Mouse (Mus musculus): ENCODE results near the gene Metap1d. TPM values are rescaled to one million over a fixed set of nuclear protein-coding genes. Genes with fewer than 3 reads are reported as not detected.

Metap1d gene
- total and polyA plus RNA-seq, 3 experiments = 19.5 to 28.5 TPM; not detected in 1

DNA sequence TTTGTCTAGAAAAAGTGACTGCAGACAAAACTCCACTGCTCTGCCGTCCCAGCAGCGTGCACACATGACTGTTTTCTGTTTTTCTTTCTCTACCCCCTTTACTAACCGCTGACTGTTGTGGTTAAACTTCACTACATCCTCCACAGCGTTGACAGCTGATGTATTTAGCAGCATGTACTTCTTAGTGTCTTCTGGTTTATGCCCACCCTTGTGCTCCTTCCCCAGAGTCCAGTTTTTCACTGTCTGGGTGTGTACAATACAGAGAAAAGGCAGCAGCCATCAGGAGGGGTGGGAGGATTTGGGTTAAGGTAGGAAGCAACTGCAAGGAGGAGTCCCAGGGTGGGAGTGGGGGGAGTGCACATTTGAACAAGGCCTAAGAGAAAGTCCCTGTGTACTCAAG is 69.8 kb downstream of the Metap1d start (continued):
- TF ChIP-seq UBTF (IDR thresholded peaks at IDR 0.05; ENCODE audit: borderline replicate concordance, insufficient read depth, low read depth, low read length) (no peak), POLR2AphosphoS5 (IDR thresholded peaks at IDR 0.05; ENCODE audit: borderline replicate concordance, low read depth, low read length) (no peak), RAD21 (IDR thresholded peaks at IDR 0.05; ENCODE audit: low read depth, low read length) (no peak), GATA1 (IDR thresholded peaks at IDR 0.05; ENCODE audit: low read depth, low read length) (no peak), MEF2A (IDR thresholded peaks at IDR 0.05; ENCODE audit: extremely low read depth, insufficient replicate concordance, low read depth, low read length, poor library complexity, severe bottlenecking) (no peak), ELF1 (IDR thresholded peaks at IDR 0.05; ENCODE audit: low read depth, low read length) (no peak), BHLHE40 (IDR thresholded peaks at IDR 0.05; ENCODE audit: borderline replicate concordance, low read depth, low read length) (peak; percentile 9; the same call in 1 of the 2 replicates), MYB (IDR thresholded peaks at IDR 0.05; ENCODE audit: low read depth, low read length) (no peak), HCFC1 (IDR thresholded peaks at IDR 0.05; ENCODE audit: low read depth, low read length) (no peak), ZC3H11A (IDR thresholded peaks at IDR 0.05; ENCODE audit: low read depth, low read length) (no peak), ETS1 (IDR thresholded peaks at IDR 0.05; ENCODE audit: low read depth, low read length) (peak; percentile 72; the same call in 1 of the 2 replicates), NRF1 (IDR thresholded peaks at IDR 0.05; ENCODE audit: insufficient read depth, low read depth, low read length, poor library complexity, severe bottlenecking) (no peak), CTCF (IDR thresholded peaks at IDR 0.05 in 2 of 3, conservative IDR thresholded peaks at IDR 0.05 in 1 of 3; ENCODE audit: control insufficient read depth in 1 of 3, insufficient read depth in 1 of 3, low read depth in 2 of 3, low read length in 3 of 3, poor library complexity in 1 of 3, severe bottlenecking in 1 of 3) (no peak), ZNF384 (IDR thresholded peaks at IDR 0.05; ENCODE audit: low read depth, low read length) (no peak), MAFK (IDR thresholded peaks at IDR 0.05; ENCODE audit: borderline replicate concordance, low read depth, low read length) (no peak), CHD2 (IDR thresholded peaks at IDR 0.05; ENCODE audit: low read length) (no peak), RCOR1 (IDR thresholded peaks at IDR 0.05; ENCODE audit: low read depth, low read length) (no peak), USF1 (IDR thresholded peaks at IDR 0.05; ENCODE audit: low read depth, low read length) (peak; percentile 49; the same call in 1 of the 2 replicates), NELFE (IDR thresholded peaks at IDR 0.05; ENCODE audit: low read depth, low read length) (no peak)

DNA sequence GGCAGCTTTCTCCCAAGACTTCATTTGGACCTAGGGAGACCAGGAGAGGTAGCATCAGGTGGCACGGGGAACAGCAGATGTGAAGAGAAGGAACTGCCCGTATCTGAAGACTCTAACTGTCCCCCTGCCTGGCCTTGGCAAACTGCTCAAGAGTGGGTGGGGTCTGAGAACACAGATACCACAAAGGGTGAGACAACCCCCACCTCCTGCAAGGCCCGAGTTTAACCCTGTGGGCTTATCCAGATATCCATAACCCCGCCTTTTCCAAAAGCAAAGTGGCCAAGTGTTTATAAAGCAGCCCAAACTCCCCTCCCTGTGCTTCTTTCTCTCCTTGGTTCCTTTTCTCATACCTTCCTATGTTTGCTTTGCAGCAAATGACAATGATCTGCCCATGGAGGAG is 70.4 kb downstream of the Metap1d start:
- peak; percentile 73 for DNase-seq (ENCODE audit: low read depth, low spot score)
- peak overlapping the region; percentile 47 for H3K27ac ChIP-seq (ENCODE audit: control insufficient read depth, low read depth, low read length)
- H3K4me3 ChIP-seq (ENCODE audit: control insufficient read depth in 1 of 2, insufficient read depth in 1 of 2, low read depth in 2 of 2, low read length in 2 of 2) = peak overlapping the region in 1 of 2 experiments; percentile 32; a peak in 3 of 4 replicates
- H3K27me3 ChIP-seq (ENCODE audit: control insufficient read depth in 1 of 2, insufficient read depth in 2 of 2, low read length in 2 of 2) = no peaks in the 10 kb centered on the region
- peaks cover 14 to 24% of the 10 kb centered on the region in 2 experiments for H3K4me1 ChIP-seq (ENCODE audit: control insufficient read depth in 1 of 2, insufficient read depth in 2 of 2, low read length in 2 of 2)
- peaks cover 0 to 27% of the 10 kb centered on the region in 2 experiments; a peak in 2 of 4 replicates for H3K36me3 ChIP-seq (ENCODE audit: control insufficient read depth in 1 of 2, insufficient read depth in 2 of 2, low read length in 2 of 2)
- H3K9ac ChIP-seq (ENCODE audit: control insufficient read depth, low read depth, low read length, poor library complexity, severe bottlenecking) = peak overlapping the region; percentile 39
- no peaks in the 10 kb centered on the region for H3K79me2 ChIP-seq (ENCODE audit: control insufficient read depth, insufficient read depth, low read length, poor library complexity)
- no peaks in the 10 kb centered on the region for H3K9me3 ChIP-seq (replicated peaks; ENCODE audit: insufficient read depth, low read length)
- TF ChIP-seq USF2 (IDR thresholded peaks at IDR 0.05; ENCODE audit: borderline replicate concordance in 1 of 2, insufficient read depth in 1 of 2, low read depth in 1 of 2, low read length in 2 of 2) (no peak), ZKSCAN1 (IDR thresholded peaks at IDR 0.05; ENCODE audit: low read depth, low read length) (no peak), CHD2 (IDR thresholded peaks at IDR 0.05; ENCODE audit: low read length) (no peak), USF1 (IDR thresholded peaks at IDR 0.05; ENCODE audit: low read depth, low read length) (no peak; the same call in 1 of the 2 replicates), SMC3 (IDR thresholded peaks at IDR 0.05; ENCODE audit: low read depth, low read length) (no peak), EP300 (IDR thresholded peaks at IDR 0.05; ENCODE audit: low read depth in 1 of 2, low read length in 2 of 2) (peak; percentile 32 to 81), CHD1 (IDR thresholded peaks at IDR 0.05; ENCODE audit: low read depth, low read length) (no peak), NELFE (IDR thresholded peaks at IDR 0.05; ENCODE audit: low read depth, low read length) (no peak), MXI1 (IDR thresholded peaks at IDR 0.05; ENCODE audit: low read depth, low read length) (no peak), POLR2AphosphoS2 (IDR thresholded peaks at IDR 0.05; ENCODE audit: low read length) (no peak), TCF12 (IDR thresholded peaks at IDR 0.05; ENCODE audit: low read depth, low read length) (peak; percentile 72), TAL1 (IDR thresholded peaks at IDR 0.05; ENCODE audit: low read length) (no peak), CTCF (IDR thresholded peaks at IDR 0.05 in 2 of 3, conservative IDR thresholded peaks at IDR 0.05 in 1 of 3; ENCODE audit: control insufficient read depth in 1 of 3, insufficient read depth in 1 of 3, low read depth in 2 of 3, low read length in 3 of 3, poor library complexity in 1 of 3, severe bottlenecking in 1 of 3) (no peak), SIN3A (IDR thresholded peaks at IDR 0.05; ENCODE audit: low read length) (no peak; the same call in 1 of the 2 replicates), MEF2A (IDR thresholded peaks at IDR 0.05; ENCODE audit: extremely low read depth, insufficient replicate concordance, low read depth, low read length, poor library complexity, severe bottlenecking) (no peak), ETS1 (IDR thresholded peaks at IDR 0.05; ENCODE audit: low read depth, low read length) (peak; percentile 72), NRF1 (IDR thresholded peaks at IDR 0.05; ENCODE audit: insufficient read depth, low read depth, low read length, poor library complexity, severe bottlenecking) (no peak), ZNF384 (IDR thresholded peaks at IDR 0.05; ENCODE audit: low read depth, low read length) (no peak), KAT2A (conservative IDR thresholded peaks at IDR 0.05; ENCODE audit: low read depth, low read length) (no peak), GABPA (IDR thresholded peaks at IDR 0.05; ENCODE audit: low read depth, low read length) (no peak), RAD21 (IDR thresholded peaks at IDR 0.05; ENCODE audit: low read depth, low read length) (no peak), GATA1 (IDR thresholded peaks at IDR 0.05; ENCODE audit: low read depth, low read length) (peak; percentile 41; the same call in 1 of the 2 replicates)

All from MEL (cell line).